Mouse (Mus musculus) midbrain, postnatal 0 days (tissue): ENCODE measurements around the gene Mymx. TPM values are rescaled to one million over a fixed set of nuclear protein-coding genes. Genes with fewer than 3 reads are reported as not detected.

Experiments
- ATAC-seq: fragments of 200-750 bp; cut with Nextera tagmentation; 2 replicates; pipeline ENCODE4 v1.8.0; 2017; ENCODE audit warnings: moderate number of reproducible peaks, mild to moderate bottlenecking, moderate TSS enrichment, moderate library complexity; ENCODE audit not compliant: low FRiP score
- DNase-seq: peaks from one replicate; pipeline ENCODE4 v3.0.0-alpha.2; 2015; ENCODE audit warnings: low spot score
- H3K27ac ChIP-seq: fragments of 300-500 bp; sonication (generic); 2 replicates; pipeline ENCODE4 v1.5.1; 2014; ENCODE audit warnings: low read depth, mild to moderate bottlenecking, low read length, mixed read lengths
- H3K27me3 ChIP-seq: fragments of 300-500 bp; sonication (generic); 2 replicates; pipeline ENCODE4 v1.6.1; 2014; ENCODE audit warnings: low read length, control low read depth, mixed read lengths; ENCODE audit not compliant: insufficient read depth
- H3K36me3 ChIP-seq: fragments of 300-500 bp; sonication (generic); 2 replicates; pipeline ENCODE4 v1.6.1; 2014; ENCODE audit warnings: low read length, control low read depth, mixed read lengths; ENCODE audit not compliant: insufficient read depth
- H3K4me1 ChIP-seq: fragments of 300-500 bp; sonication (generic); 2 replicates; pipeline ENCODE4 v1.6.1; 2014; ENCODE audit warnings: mild to moderate bottlenecking, control low read depth, antibody characterized with exemption, low read length, mixed read lengths; ENCODE audit not compliant: insufficient read depth
- H3K4me2 ChIP-seq: fragments of 300-500 bp; sonication (generic); 2 replicates; pipeline ENCODE4 v1.6.1; 2014; ENCODE audit warnings: low read depth, mild to moderate bottlenecking, low read length, mixed read lengths; ENCODE audit not compliant: poor library complexity, severe bottlenecking
- H3K4me3 ChIP-seq: fragments of 300-500 bp; sonication (generic); 2 replicates; pipeline ENCODE4 v1.5.1; 2014; ENCODE audit warnings: low read depth, mild to moderate bottlenecking, low read length, moderate library complexity
- H3K9ac ChIP-seq: fragments of 300-500 bp; sonication (generic); replicated peaks from 2 replicates; pipeline ENCODE4 v1.6.1; 2014; ENCODE audit warnings: mild to moderate bottlenecking, low read length, moderate library complexity, mixed read lengths; ENCODE audit not compliant: poor library complexity, severe bottlenecking
- H3K9me3 ChIP-seq: fragments of 300-500 bp; sonication (generic); 2 replicates; pipeline ENCODE4 v1.6.1; 2016; ENCODE audit warnings: low read length, control low read depth
- CTCF ChIP-seq: IDR thresholded peaks from 2 replicates; pipeline ENCODE4 v1.5.1; 2016; ENCODE audit warnings: antibody characterized with exemption, mild to moderate bottlenecking
- WGBS: fragments of 180-500 bp; shearing (Covaris S2); extraction: QIAGEN DNeasy Blood & Tissue Kit; methylation state at CpG from one replicate; pipeline ENCODE4 v1.1.7; 2014; 5-methylcytosine and 5-hydroxymethylcytosine counted together
- polyA plus RNA-seq: library from polyadenylated mRNA; unstranded; fragments of >200 nt; fragmentation: Nextera tagmentation; extraction: Ambion mirVana; gene quantifications from 2 replicates; pipeline ENCODE4 v1.2.1, GENCODE M21; 2015
- total RNA-seq: library from RNA; depleted of rRNA; stranded (reverse); fragments of >200 nt; gene quantifications from 2 replicates; pipeline ENCODE4 v1.2.3, GENCODE M21; 2014

Mymx gene
- total and polyA plus RNA-seq, 2 experiments from 2014 or later: not detected

GRCm38 (mm10) chr17:45606992-45607879, 5.3 kb upstream of the Mymx start:
- H3K4me1 ChIP-seq: no peaks in the 10 kb centered on the region
- no peaks in the 10 kb centered on the region for H3K9me3 ChIP-seq
- no peaks in the 10 kb centered on the region for H3K27me3 ChIP-seq
- no peak overlapping the region for H3K27ac ChIP-seq
- ATAC-seq: no peak
- H3K4me3 ChIP-seq: no peak overlapping the region
- H3K36me3 ChIP-seq: no peaks in the 10 kb centered on the region
- H3K9ac ChIP-seq: no peak overlapping the region
- 79% methylated on average over 15 of the region's 15 CpGs for WGBS
- no peak for TF ChIP-seq CTCF
- no peak for DNase-seq
- no peak overlapping the region for H3K4me2 ChIP-seq

GRCm38 (mm10) chr17:45602984-45603383, 1.1 kb upstream of the Mymx start:
- Histone ChIP-seq H3K36me3 (no peaks in the 10 kb centered on the region), H3K4me2 (no peak overlapping the region), H3K27me3 (peaks cover 16% of the 10 kb centered on the region), H3K4me1 (no peaks in the 10 kb centered on the region; the same call in 1 of the 2 replicates), H3K9me3 (no peaks in the 10 kb centered on the region), H3K4me3 (no peak overlapping the region), H3K9ac (no peak overlapping the region), H3K27ac (no peak overlapping the region)
- no peak for DNase-seq
- 76% methylated on average over 3 of the region's 3 CpGs for WGBS
- ATAC-seq: no peak
- no peak for TF ChIP-seq CTCF

- Histone ChIP-seq H3K4me3 (no peak overlapping the region), H3K27ac (no peak overlapping the region), H3K4me2 (no peak overlapping the region), H3K9me3 (no peaks in the 10 kb centered on the region), H3K9ac (no peak overlapping the region), H3K27me3 (peaks cover 16% of the 10 kb centered on the region), H3K36me3 (no peaks in the 10 kb centered on the region), H3K4me1 (no peaks in the 10 kb centered on the region; the same call in 1 of the 2 replicates)
- ATAC-seq (no peak), DNase-seq (no peak)
- TF ChIP-seq CTCF: no peak
- 21% methylated on average over 22 of the region's 22 CpGs for WGBS
These were observed 577 bp downstream of the Mymx start for GRCm38 (mm10) chr17:45601325-45601724.

GRCm38 (mm10) chr17:45600267-45600666, 1.6 kb downstream of the Mymx start:
- Histone ChIP-seq H3K27me3 (peaks cover 16% of the 10 kb centered on the region), H3K4me1 (no peaks in the 10 kb centered on the region; the same call in 1 of the 2 replicates), H3K4me3 (no peak overlapping the region), H3K9me3 (no peaks in the 10 kb centered on the region), H3K9ac (no peak overlapping the region), H3K36me3 (no peaks in the 10 kb centered on the region), H3K27ac (no peak overlapping the region), H3K4me2 (no peak overlapping the region)
- no peak for ATAC-seq
- 57% methylated on average over 8 of the region's 8 CpGs for WGBS
- TF ChIP-seq CTCF: no peak
- DNase-seq: no peak

- no peak for TF ChIP-seq CTCF
- peaks cover 16% of the 10 kb centered on the region for H3K27me3 ChIP-seq
- H3K9me3 ChIP-seq: no peaks in the 10 kb centered on the region
- H3K4me2 ChIP-seq: peak within 1 kb of the TSS; percentile 51
- WGBS: 16% methylated on average over 32 of the region's 32 CpGs
- no peaks in the 10 kb centered on the region for H3K36me3 ChIP-seq
- H3K4me3 ChIP-seq: peak within 1 kb of the TSS; percentile 15; the same call in 1 of the 2 replicates
- ATAC-seq (no peak), DNase-seq (no peak)
- H3K9ac ChIP-seq: no peak within 1 kb of the TSS
- H3K27ac ChIP-seq: no peak within 1 kb of the TSS
- peaks cover 4% of the 10 kb centered on the region for H3K4me1 ChIP-seq
These were observed 2.3 kb downstream of the Mymx start, which contains the start of gene Slc29a1 for GRCm38 (mm10) chr17:45599446-45600242. Slc29a1 (minus strand) TSS chr17:45599606.
